Mouse (Mus musculus) stomach, postnatal 0 days (tissue): ENCODE results near the gene Egln2.
A peak's percentile ranks its signal among the peaks of the same experiment; 100 is the strongest.

Source experiments
- CTCF ChIP-seq: IDR thresholded peaks from 2 replicates; pipeline ENCODE4 v1.5.1; 2016; ENCODE audit warnings: antibody characterized with exemption, low read depth, mild to moderate bottlenecking, moderate library complexity
- EP300 ChIP-seq: optimal IDR thresholded peaks from 2 replicates; pipeline ENCODE3; 2016; ENCODE audit warnings: antibody characterized with exemption

DNA sequence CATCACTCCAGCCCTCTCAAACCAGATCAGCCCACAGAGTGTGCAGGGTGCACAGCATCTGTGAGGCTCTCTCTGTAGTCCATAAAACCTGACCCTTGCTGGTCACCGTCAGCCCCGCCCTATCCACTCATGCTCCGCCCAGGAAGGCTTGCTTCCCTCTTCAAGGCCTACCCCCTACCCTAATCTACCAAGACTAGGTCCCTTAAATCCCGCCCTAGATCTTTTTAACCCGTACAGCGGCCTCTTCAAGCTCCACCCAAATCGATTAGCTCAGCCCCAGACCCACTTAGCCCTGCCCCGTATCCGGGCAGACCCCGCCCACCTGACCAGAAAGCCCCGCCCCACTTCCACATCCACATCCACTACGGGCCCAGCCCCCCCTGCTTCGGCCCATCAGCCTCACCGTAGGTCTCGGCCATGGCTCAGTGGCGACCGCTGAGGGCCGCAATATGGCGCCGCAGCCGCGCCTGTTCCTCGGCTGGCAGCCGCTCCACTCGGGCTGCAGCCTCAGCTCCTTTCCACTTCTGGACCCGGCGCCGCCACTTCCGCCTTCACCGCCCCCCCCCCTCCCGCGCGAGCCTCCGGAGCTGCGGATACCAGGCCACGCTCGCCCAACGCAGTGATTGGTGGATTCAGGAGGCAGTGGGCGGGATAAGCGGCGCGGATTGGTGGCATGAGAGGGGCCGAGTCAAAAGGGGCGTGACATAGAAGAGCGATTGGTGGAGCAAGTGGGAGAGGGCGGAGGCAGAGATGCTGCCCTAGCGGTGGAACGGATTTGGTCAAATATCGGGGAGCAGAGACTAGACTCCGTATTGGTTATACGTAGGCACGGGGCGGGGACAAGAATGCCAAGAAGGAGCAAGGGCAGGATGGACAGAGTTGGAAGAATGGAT, 12.0 kb upstream of the Egln2 start, which contains the start of gene Rab4b:
- TF ChIP-seq CTCF (peak; percentile 79), EP300 (peak; percentile 50)
